Mouse (Mus musculus): ENCODE data around the gene Snrpa.

- TF ChIP-seq POLR2A (IDR thresholded peaks at IDR 0.05; ENCODE audit: control insufficient read depth, extremely low read depth, insufficient read depth, low read length, poor library complexity): no peak
- no peak for TF ChIP-seq CTCF (IDR thresholded peaks at IDR 0.05; ENCODE audit: borderline replicate concordance, control insufficient read depth, extremely low read depth, insufficient read depth, low read length, poor library complexity)
These were observed 10.1 kb downstream of the Snrpa start for GRCm38 (mm10) chr7:27185986-27186385.

All from thymus, adult 2 months (tissue).